Mouse (Mus musculus): ENCODE measurements at regions not wholly inside any gene's neighbourhood (a gene's known extent, or its start where the extent isn't known, plus 50 kb on each side); places are given as distances from the start of the nearest gene placed in this dataset.
A peak's percentile ranks its signal among the peaks of the same experiment; 100 is the strongest.

DNA sequence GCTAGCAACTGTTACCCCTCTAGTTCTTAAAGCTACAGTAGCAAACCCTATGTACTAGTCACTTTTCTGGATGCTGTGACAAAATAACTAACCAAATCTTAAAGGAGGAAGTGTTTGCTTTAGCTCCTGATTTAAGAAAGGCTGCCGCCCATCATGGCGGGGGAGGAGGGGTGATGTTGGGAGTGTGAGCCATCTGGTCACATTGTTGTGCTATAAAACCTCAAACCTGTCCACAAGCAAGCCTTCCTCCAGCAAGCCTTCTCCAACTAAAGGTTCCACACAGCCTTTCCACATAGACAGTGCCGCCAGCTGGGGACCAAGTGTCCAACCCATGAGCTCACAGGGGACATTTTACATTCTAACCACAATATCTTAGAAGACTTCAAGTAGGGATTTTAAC is 81.8 kb upstream of the D7Ertd443e start:
- DNase-seq (ENCODE audit: low spot score) (no peak), ATAC-seq (no peak)
- Histone ChIP-seq H3K27ac (no peak overlapping the region), H3K9me3 (ENCODE audit: low read length) (no peaks in the 10 kb centered on the region), H3K4me3 (ENCODE audit: low read length) (no peak overlapping the region), H3K27me3 (ENCODE audit: insufficient read depth, low read length) (no peaks in the 10 kb centered on the region), H3K4me1 (ENCODE audit: insufficient read depth, low read length) (0 out of 2 replicates have a peak, but pooled peaks cover under 1% of the 10 kb centered on the region), H3K9ac (replicated peaks; ENCODE audit: low read length) (no peak overlapping the region), H3K4me2 (ENCODE audit: low read depth, low read length) (no peak overlapping the region), H3K36me3 (ENCODE audit: insufficient read depth, low read length) (no peaks in the 10 kb centered on the region)
- WGBS: 81% methylated on average over 3 of the region's 3 CpGs
- no peak for TF ChIP-seq CTCF (IDR thresholded peaks at IDR 0.05; ENCODE audit: low read depth)

DNA sequence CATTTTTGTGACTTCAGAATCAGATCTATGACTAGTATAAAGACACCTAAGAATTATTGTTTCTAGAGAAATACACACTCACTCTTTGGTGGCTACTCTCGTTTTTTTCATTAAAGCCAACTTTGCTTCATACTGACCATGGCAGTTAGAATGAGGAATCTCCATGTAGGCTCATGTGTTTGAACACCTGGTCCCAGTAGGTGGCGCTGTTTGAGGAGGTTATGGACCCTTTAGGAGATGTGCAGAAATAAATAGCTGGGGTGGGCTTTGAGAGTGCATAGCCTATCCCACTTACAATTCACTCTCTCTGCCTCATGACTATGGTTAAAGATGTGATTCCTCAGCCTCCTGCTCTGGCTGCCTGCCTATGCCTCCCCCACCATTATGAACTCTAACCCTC is 85.8 kb upstream of the D7Ertd443e start:
- Histone ChIP-seq H3K27ac (no peak overlapping the region), H3K9me3 (ENCODE audit: low read length) (no peaks in the 10 kb centered on the region), H3K36me3 (ENCODE audit: insufficient read depth, low read length) (no peaks in the 10 kb centered on the region), H3K9ac (replicated peaks; ENCODE audit: low read length) (no peak overlapping the region), H3K4me2 (ENCODE audit: low read depth, low read length) (no peak overlapping the region), H3K4me3 (ENCODE audit: low read length) (no peak overlapping the region), H3K4me1 (ENCODE audit: insufficient read depth, low read length) (no peaks in the 10 kb centered on the region), H3K27me3 (ENCODE audit: insufficient read depth, low read length) (no peaks in the 10 kb centered on the region)
- peak; percentile 71 for DNase-seq (ENCODE audit: low spot score)
- peak; percentile 63 for TF ChIP-seq CTCF (IDR thresholded peaks at IDR 0.05; ENCODE audit: low read depth)
- 34% methylated on average over 2 of the region's 2 CpGs for WGBS
- ATAC-seq: no peak

DNA sequence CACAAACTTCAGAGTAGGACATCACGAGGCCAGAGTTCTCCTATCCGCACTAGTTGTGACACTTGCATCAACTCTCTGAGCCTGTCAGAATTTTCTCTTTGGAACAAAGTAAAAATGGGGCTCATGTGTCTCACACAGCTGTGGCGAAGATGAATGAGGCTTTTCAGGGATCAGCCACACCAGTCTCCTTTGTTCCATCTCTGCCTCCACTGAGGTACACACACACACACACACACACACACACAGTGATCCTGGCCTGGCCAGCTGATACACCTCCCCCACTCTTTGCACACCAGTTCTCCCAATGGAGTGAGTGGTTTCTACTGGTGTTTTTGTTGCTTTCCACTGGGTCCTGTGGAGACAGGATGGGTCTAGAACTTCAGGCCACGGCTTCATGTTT is 105.9 kb upstream of the D7Ertd443e start:
- no peak for TF ChIP-seq CTCF (IDR thresholded peaks at IDR 0.05; ENCODE audit: low read depth)
- no peak for DNase-seq (ENCODE audit: low spot score)
- H3K27ac ChIP-seq: no peak overlapping the region
- no peak for ATAC-seq
- H3K9ac ChIP-seq (replicated peaks; ENCODE audit: low read length): no peak overlapping the region
- H3K36me3 ChIP-seq (ENCODE audit: insufficient read depth, low read length): no peaks in the 10 kb centered on the region
- no peak overlapping the region for H3K4me3 ChIP-seq (ENCODE audit: low read length)
- no peaks in the 10 kb centered on the region for H3K9me3 ChIP-seq (ENCODE audit: low read length)
- no peaks in the 10 kb centered on the region for H3K27me3 ChIP-seq (ENCODE audit: insufficient read depth, low read length)
- no peak overlapping the region for H3K4me2 ChIP-seq (ENCODE audit: low read depth, low read length)
- H3K4me1 ChIP-seq (ENCODE audit: insufficient read depth, low read length): no peaks in the 10 kb centered on the region
- WGBS: 63% methylated on average over 4 of the region's 4 CpGs

DNA sequence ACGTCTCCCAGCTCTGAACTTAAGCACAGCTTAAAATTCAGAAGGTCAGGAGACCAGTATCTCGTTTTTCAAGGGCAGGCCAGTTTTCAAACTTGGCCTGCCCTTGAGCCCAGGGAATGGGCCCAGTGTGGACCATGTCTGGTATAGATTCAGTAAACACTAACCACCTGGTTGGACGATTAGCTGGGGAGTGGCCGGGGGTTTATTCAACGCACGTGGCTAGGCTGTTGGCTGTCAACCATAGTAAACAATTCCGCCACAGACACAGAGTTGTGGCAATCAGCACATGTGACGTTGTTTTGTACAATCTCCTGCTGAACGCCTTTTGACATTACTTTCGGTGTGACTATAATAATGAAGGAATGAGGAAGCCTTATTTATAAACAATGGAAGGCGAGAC is 111.8 kb upstream of the D7Ertd443e start:
- TF ChIP-seq CTCF (IDR thresholded peaks at IDR 0.05; ENCODE audit: low read depth): no peak
- Histone ChIP-seq H3K36me3 (ENCODE audit: insufficient read depth, low read length) (no peaks in the 10 kb centered on the region), H3K27ac (no peak overlapping the region), H3K9me3 (ENCODE audit: low read length) (no peaks in the 10 kb centered on the region), H3K9ac (replicated peaks; ENCODE audit: low read length) (no peak overlapping the region), H3K4me2 (ENCODE audit: low read depth, low read length) (no peak overlapping the region), H3K4me1 (ENCODE audit: insufficient read depth, low read length) (no peaks in the 10 kb centered on the region), H3K4me3 (ENCODE audit: low read length) (no peak overlapping the region), H3K27me3 (ENCODE audit: insufficient read depth, low read length) (no peaks in the 10 kb centered on the region)
- WGBS: 72% methylated on average over 11 of the region's 11 CpGs
- ATAC-seq (no peak), DNase-seq (ENCODE audit: low spot score) (no peak)

GRCm38 (mm10) chr7:134497870-134498269 is 112.4 kb upstream of the D7Ertd443e start:
- Histone ChIP-seq H3K4me1 (ENCODE audit: insufficient read depth, low read length) (no peaks in the 10 kb centered on the region), H3K36me3 (ENCODE audit: insufficient read depth, low read length) (no peaks in the 10 kb centered on the region), H3K4me2 (ENCODE audit: low read depth, low read length) (no peak overlapping the region), H3K27ac (no peak overlapping the region), H3K9me3 (ENCODE audit: low read length) (no peaks in the 10 kb centered on the region), H3K4me3 (ENCODE audit: low read length) (no peak overlapping the region), H3K9ac (replicated peaks; ENCODE audit: low read length) (no peak overlapping the region), H3K27me3 (ENCODE audit: insufficient read depth, low read length) (no peaks in the 10 kb centered on the region)
- 81% methylated on average over 4 of the region's 4 CpGs for WGBS
- DNase-seq (ENCODE audit: low spot score): no peak
- ATAC-seq: no peak
- TF ChIP-seq CTCF (IDR thresholded peaks at IDR 0.05; ENCODE audit: low read depth): no peak

- 70% methylated on average over 9 of the region's 9 CpGs for WGBS
These were observed 113.3 kb upstream of the D7Ertd443e start for GRCm38 (mm10) chr7:134498716-134499115.

DNA sequence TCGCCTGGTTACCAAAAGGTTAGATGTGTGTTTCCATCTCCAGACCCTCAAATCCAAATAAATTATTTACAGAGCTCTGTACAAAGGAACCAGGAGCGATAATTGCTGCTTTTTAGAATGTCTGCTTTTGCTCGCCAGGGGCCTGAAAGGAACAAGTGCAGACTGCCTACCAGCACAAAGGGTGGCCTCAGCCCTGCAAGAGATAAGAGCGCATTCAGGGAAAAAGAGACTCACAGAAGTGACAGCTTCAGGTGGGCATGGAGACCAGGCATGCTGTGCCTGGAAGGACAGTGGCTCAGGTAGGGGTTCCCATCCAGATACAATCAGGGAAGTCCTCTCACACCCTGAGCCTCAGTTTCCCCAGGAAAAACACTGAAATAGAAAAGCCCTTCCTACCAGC is 114.0 kb upstream of the D7Ertd443e start:
- H3K27me3 ChIP-seq (ENCODE audit: insufficient read depth, low read length): no peaks in the 10 kb centered on the region
- no peak overlapping the region for H3K9ac ChIP-seq (replicated peaks; ENCODE audit: low read length)
- 51% methylated on average over 4 of the region's 4 CpGs for WGBS
- ATAC-seq (no peak), DNase-seq (ENCODE audit: low spot score) (no peak)
- H3K4me3 ChIP-seq (ENCODE audit: low read length): no peak overlapping the region
- TF ChIP-seq CTCF (IDR thresholded peaks at IDR 0.05; ENCODE audit: low read depth): no peak
- no peaks in the 10 kb centered on the region for H3K9me3 ChIP-seq (ENCODE audit: low read length)
- H3K4me2 ChIP-seq (ENCODE audit: low read depth, low read length): no peak overlapping the region
- no peak overlapping the region for H3K27ac ChIP-seq
- no peaks in the 10 kb centered on the region for H3K36me3 ChIP-seq (ENCODE audit: insufficient read depth, low read length)
- H3K4me1 ChIP-seq (ENCODE audit: insufficient read depth, low read length): no peaks in the 10 kb centered on the region

More at GRCm38 (mm10) chr7:134498716-134499115, 113.3 kb upstream of the D7Ertd443e start:
- H3K4me2 ChIP-seq (ENCODE audit: low read depth, low read length): no peak overlapping the region
- no peak overlapping the region for H3K27ac ChIP-seq
- no peaks in the 10 kb centered on the region for H3K36me3 ChIP-seq (ENCODE audit: insufficient read depth, low read length)
- no peaks in the 10 kb centered on the region for H3K9me3 ChIP-seq (ENCODE audit: low read length)
- no peak for TF ChIP-seq CTCF (IDR thresholded peaks at IDR 0.05; ENCODE audit: low read depth)
- no peak overlapping the region for H3K4me3 ChIP-seq (ENCODE audit: low read length)
- ATAC-seq (no peak), DNase-seq (ENCODE audit: low spot score) (no peak)
- no peaks in the 10 kb centered on the region for H3K27me3 ChIP-seq (ENCODE audit: insufficient read depth, low read length)
- no peak overlapping the region for H3K9ac ChIP-seq (replicated peaks; ENCODE audit: low read length)
- H3K4me1 ChIP-seq (ENCODE audit: insufficient read depth, low read length): no peaks in the 10 kb centered on the region

Measured in hindbrain, postnatal 0 days (tissue).